Comparison of ENCODE assay signal across 16 mouse cellular contexts in genomic region chr1:183092296-183092695, GRCm38 (mm10).
"Had no signal": no experiment of that assay in that cellular context is flagged by ENCODE, and none has a peak within 500 bp of the region (broad histone marks: within the 10 kb centered on the region; RNA-seq: fewer than 3 reads in every experiment).

No protein-coding gene starts in this region.

- DNase-seq: lung, adult 18-20 months; lung, embryonic 14.5 days; lung, postnatal 10 days; lung, postnatal 4 days; right cerebral cortex, postnatal 14 days; thymus, adult 2 months; thymus, postnatal 25 days; thymus, postnatal 4 days had no signal

- H3K9ac ChIP-seq: liver, embryonic 12.5 days; liver, embryonic 14.5 days; lung, embryonic 14.5 days; midbrain, embryonic 13.5 days; midbrain, embryonic 15.5 days; stomach, embryonic 15.5 days had no signal

- H3K27ac ChIP-seq: liver, embryonic 12.5 days; liver, embryonic 14.5 days; midbrain, embryonic 10.5 days; midbrain, embryonic 13.5 days; midbrain, embryonic 15.5 days; stomach, embryonic 15.5 days; stomach, postnatal 0 days had no signal

- H3K4me1 ChIP-seq: liver, embryonic 12.5 days; stomach, embryonic 15.5 days had no signal

- H3K9me3 ChIP-seq: liver, embryonic 12.5 days; midbrain, embryonic 10.5 days; midbrain, embryonic 13.5 days; midbrain, embryonic 15.5 days; stomach, embryonic 15.5 days had no signal

- H3K4me3 ChIP-seq: liver, embryonic 12.5 days; midbrain, embryonic 10.5 days; midbrain, embryonic 13.5 days; midbrain, embryonic 15.5 days; myocyte; stomach, embryonic 15.5 days had no signal

- H3K4me2 ChIP-seq: liver, embryonic 12.5 days; lung, embryonic 14.5 days; midbrain, embryonic 13.5 days; midbrain, embryonic 15.5 days; stomach, embryonic 15.5 days had no signal

- ATAC-seq: liver, embryonic 12.5 days; midbrain, embryonic 13.5 days; midbrain, embryonic 15.5 days had no signal

- H3K27me3 ChIP-seq: liver, embryonic 12.5 days; midbrain, embryonic 13.5 days; midbrain, embryonic 15.5 days; stomach, embryonic 15.5 days had no signal
